Mouse (Mus musculus): ENCODE data around the gene Gm9008.
"Not testable (repeated sequence)": the region's sequence is repeated elsewhere in the genome, so short reads cannot be mapped to it uniquely, and the experiment has no call there.

Gm9008 gene

GRCm38 (mm10) chr6:76497054-76497835 is at the start of gene Gm9008:
Gene Gm9008, minus strand, starts transcription at chr6:76497784.
- not testable (repeated sequence) for DNase-seq

- DNase-seq: no peak
Measured at GRCm38 (mm10) chr6:76521975-76522641, 24.5 kb upstream of the Gm9008 start.

- DNase-seq: no peak
Measured at GRCm38 (mm10) chr6:76510200-76510599, 12.6 kb upstream of the Gm9008 start.

- DNase-seq: not testable (repeated sequence)
Measured at GRCm38 (mm10) chr6:76496335-76496734, 1.2 kb downstream of the Gm9008 start.

GRCm38 (mm10) chr6:76468194-76468593 is 29.4 kb downstream of the Gm9008 start:
- DNase-seq: no peak
